Mouse (Mus musculus): ENCODE measurements at regions not wholly inside any gene's neighbourhood (a gene's known extent, or its start where the extent isn't known, plus 50 kb on each side); places are given as distances from the start of the nearest gene placed in this dataset.

GRCm38 (mm10) chr9:41665000-41665685 is 459.0 kb downstream of the Sorl1 start:
- DNase-seq = no peak

GRCm38 (mm10) chr9:41660576-41660975 is 463.5 kb downstream of the Sorl1 start:
- no peak for DNase-seq

GRCm38 (mm10) chr9:41660011-41660410 is 464.1 kb downstream of the Sorl1 start:
- DNase-seq = no peak

GRCm38 (mm10) chr9:41631564-41632205 is 470.2 kb upstream of the Ubash3b start:
- DNase-seq = no peak

GRCm38 (mm10) chr9:41621341-41621740 is 459.8 kb upstream of the Ubash3b start:
- no peak for DNase-seq

GRCm38 (mm10) chr9:41614002-41614401 is 452.5 kb upstream of the Ubash3b start:
- no peak for DNase-seq

- no peak for DNase-seq
Observed at GRCm38 (mm10) chr9:41612802-41613550, 451.5 kb upstream of the Ubash3b start.

- no peak for DNase-seq
Observed at GRCm38 (mm10) chr9:41612452-41612795, 450.9 kb upstream of the Ubash3b start.

GRCm38 (mm10) chr9:41611534-41612451 is 450.3 kb upstream of the Ubash3b start:
- peak; percentile 6 for DNase-seq

GRCm38 (mm10) chr9:41610347-41610746 is 448.9 kb upstream of the Ubash3b start:
- DNase-seq = no peak

- no peak for DNase-seq
Observed at GRCm38 (mm10) chr9:41606136-41606535, 444.6 kb upstream of the Ubash3b start.

GRCm38 (mm10) chr9:41604916-41605315 is 443.4 kb upstream of the Ubash3b start:
- no peak for DNase-seq

GRCm38 (mm10) chr9:41600778-41601177 is 439.3 kb upstream of the Ubash3b start:
- DNase-seq = no peak

GRCm38 (mm10) chr9:41599874-41600273 is 438.4 kb upstream of the Ubash3b start:
- no peak for DNase-seq

- DNase-seq = no peak
Observed at GRCm38 (mm10) chr9:41595749-41596148, 434.3 kb upstream of the Ubash3b start.

GRCm38 (mm10) chr9:41593998-41594397 is 432.5 kb upstream of the Ubash3b start:
- DNase-seq = no peak

GRCm38 (mm10) chr9:41592900-41593690 is 431.6 kb upstream of the Ubash3b start:
- DNase-seq = no peak

GRCm38 (mm10) chr9:41592101-41592500 is 430.6 kb upstream of the Ubash3b start:
- no peak for DNase-seq

GRCm38 (mm10) chr9:41590164-41590563 is 428.7 kb upstream of the Ubash3b start:
- DNase-seq = no peak

GRCm38 (mm10) chr9:41588466-41589425 is 427.2 kb upstream of the Ubash3b start:
- no peak for DNase-seq

GRCm38 (mm10) chr9:41587762-41588161 is 426.3 kb upstream of the Ubash3b start:
- DNase-seq = no peak
